Mouse (Mus musculus) layer of hippocampus, postnatal 14 days (tissue): Measurements from ENCODE around the gene Krt39. TPM values are rescaled to one million over a fixed set of nuclear protein-coding genes. Genes with fewer than 3 reads are reported as not detected.
A peak's percentile ranks its signal among the peaks of the same experiment; 100 is the strongest.

ENCODE experiments used
- DNase-seq, 2 experiments: peaks; one replicate each; pipeline ENCODE4 v3.0.0; 2021 to 2022; ENCODE audit warnings: low spot score in 2 of 2, mixed read lengths in 1 of 2
- total RNA-seq, 2 experiments: library from RNA; stranded (reverse); gene quantifications; 2 replicates each; pipeline ENCODE4 v1.2.3; 2021

Gene Krt39
- total RNA-seq, 2 experiments from 2014 or later = not detected

DNA sequence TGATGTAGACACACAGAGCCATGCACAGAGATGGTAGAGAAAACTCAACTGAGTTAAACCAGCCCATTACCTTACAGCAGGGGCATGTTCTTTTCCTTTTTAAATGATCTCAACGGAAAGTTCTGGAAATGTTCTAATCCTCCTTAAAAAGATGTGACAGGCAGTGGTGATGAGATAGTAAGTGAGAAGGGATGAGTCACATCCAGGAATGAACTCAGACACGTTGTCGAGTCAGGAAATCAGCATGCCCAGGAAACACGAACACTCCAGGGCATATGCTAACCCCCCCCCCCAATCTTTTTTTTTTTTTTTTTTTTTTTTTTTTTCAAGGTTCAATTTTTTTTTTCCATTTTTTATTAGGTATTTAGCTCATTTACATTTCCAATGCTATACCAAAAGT is 48.7 kb downstream of the Krt39 start:
- DNase-seq = no peak

DNA sequence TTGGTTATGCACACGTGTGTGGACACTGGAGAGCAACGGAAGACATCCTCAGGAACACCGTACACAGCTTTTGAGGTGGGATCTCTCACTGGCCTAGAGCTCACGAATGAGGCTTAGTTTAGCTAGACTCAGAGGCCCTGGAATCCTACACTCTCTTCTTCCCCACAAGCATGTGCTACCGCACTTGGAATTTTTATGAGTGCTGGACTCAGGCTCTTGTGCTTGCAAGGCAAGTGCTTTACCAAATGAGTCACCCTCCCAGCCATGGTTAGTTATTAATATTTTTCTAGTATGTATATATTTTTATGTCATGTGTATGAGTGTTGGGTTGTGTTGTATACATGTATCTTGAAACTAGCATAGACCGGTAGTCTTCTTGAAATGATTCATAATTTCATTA is 49.2 kb downstream of the Krt39 start:
- no peak for DNase-seq

DNA sequence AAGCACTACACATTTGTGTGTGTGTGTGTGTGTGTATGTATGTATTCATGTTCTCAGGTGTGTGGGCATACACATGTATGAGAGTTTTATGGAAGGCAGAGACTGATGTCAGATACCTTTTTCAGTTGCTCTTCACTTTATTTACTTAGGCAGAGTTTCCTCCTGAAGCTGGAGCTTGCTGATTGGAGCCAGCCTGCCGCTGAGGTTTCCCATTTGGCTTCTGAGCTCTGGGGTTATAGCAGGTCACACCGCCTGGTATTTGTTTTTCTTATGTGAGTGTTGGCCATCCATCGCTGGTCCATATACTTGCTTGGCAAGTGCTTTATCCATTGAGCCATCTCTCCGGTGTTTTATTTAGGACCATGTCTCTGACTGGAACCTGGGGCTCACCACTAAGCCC is 51.9 kb downstream of the Krt39 start:
- DNase-seq = no peak

DNA sequence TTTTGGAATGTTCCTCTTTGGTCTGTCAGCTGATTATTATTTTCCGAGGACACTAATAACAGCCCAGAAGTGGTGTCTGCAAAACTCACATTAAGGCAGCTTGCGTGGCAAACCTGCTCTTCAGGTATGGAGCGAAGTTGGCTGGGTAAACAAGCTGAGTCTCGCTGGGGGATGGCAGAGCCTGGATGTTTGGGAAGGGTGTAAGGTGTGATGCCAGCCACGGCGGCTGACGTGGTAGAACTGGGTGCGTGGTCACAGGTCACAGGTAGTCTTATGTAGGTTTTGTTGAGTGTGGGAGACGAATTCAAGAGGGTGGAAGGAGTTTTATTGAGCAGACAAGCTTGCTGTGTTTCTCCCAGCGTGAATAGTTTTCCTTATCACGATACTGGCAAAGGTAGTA is 52.6 kb downstream of the Krt39 start:
- DNase-seq = no peak

DNA sequence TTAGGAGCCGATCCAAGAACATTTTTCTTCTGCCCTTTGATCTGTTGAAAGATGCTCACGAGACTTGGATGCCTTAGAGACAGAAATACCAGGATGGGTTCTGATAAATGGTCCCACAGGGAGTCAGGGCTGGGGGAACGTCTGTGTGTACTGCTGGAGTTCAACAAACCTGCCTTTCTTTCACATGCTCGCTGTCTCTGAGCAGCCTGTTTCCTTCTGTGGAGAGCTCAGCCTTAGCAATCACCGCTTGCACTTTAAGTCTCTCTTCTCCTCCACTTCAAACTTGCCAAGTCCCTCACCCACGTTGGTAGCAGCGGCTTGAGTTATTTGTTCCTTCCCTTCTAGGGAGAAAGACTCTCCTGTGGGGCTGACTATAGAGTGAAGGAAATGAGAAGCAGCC is 54.8 kb downstream of the Krt39 start:
- DNase-seq = no peak

DNA sequence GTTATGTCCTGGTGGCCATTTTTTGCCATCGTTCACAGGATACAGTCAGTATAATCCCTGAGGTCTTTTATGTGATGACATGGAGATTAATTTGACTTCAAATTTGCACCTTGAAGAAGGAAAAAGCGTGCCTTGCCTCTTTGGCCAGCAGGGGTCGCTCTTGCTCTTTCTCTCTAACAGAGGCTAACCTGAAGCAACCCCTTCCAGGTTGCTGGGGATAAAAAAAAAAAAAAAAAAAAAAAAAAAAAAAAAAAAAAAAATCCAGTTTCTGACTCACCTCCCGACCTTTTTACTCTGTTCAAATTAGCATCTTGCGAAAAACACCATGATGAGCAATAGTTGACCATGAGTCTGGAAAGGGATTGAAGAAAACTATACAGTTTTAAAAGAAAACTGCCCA is 56.3 kb downstream of the Krt39 start:
- peak; percentile 78 to 90 for DNase-seq

Other genes starting within 250 kb of the Krt39 start
- gene Krt24, start 236.1 kb downstream of the Krt39 start, total RNA-seq = not detected
- not detected for gene Krt25, start 198.4 kb downstream of the Krt39 start, total RNA-seq
- under 1 TPM in 1 of 2 experiments, not detected in 1; 0.14 TPM for gene Krt26, start 183.4 kb downstream of the Krt39 start, total RNA-seq
- gene Krt27, start 170.2 kb downstream of the Krt39 start, total RNA-seq = not detected
- gene Krt28, start 146.4 kb downstream of the Krt39 start, total RNA-seq = under 1 TPM; 0.32 to 0.45 TPM
- 10 to 100 TPM; 13.0 to 14.4 TPM for gene Krt10, start 132.0 kb downstream of the Krt39 start, total RNA-seq
- gene Krt12, start 99.1 kb downstream of the Krt39 start, total RNA-seq = 1 to 10 TPM; 1.1 to 1.5 TPM
- not detected for gene Krt20, start 83.2 kb downstream of the Krt39 start, total RNA-seq
- gene Krt23, start 28.2 kb downstream of the Krt39 start, total RNA-seq = not detected
- gene Krt40, start 21.8 kb upstream of the Krt39 start, total RNA-seq = not detected
- not detected for gene Krtap3-3, start 29.5 kb upstream of the Krt39 start, total RNA-seq
- gene Krtap3-2, start 35.5 kb upstream of the Krt39 start, total RNA-seq = not detected
- not detected for gene Gm11939, start 38.1 kb upstream of the Krt39 start, total RNA-seq
- gene Krtap3-1, start 45.3 kb upstream of the Krt39 start, total RNA-seq = not detected
- gene Krtap1-5, start 59.7 kb upstream of the Krt39 start, total RNA-seq = not detected
- not detected for gene Krtap1-4, start 62.3 kb upstream of the Krt39 start, total RNA-seq
- not detected for gene Krtap1-3, start 70.0 kb upstream of the Krt39 start, total RNA-seq
- not detected for gene Krtap9-3, start 76.8 kb upstream of the Krt39 start, total RNA-seq
- gene Gm11938, start 82.0 kb upstream of the Krt39 start, total RNA-seq = not detected
- not detected for gene Gm11937, start 88.9 kb upstream of the Krt39 start, total RNA-seq
- not detected for gene Krtap2-4, start 93.5 kb upstream of the Krt39 start, total RNA-seq
- gene Gm11562, start 99.1 kb upstream of the Krt39 start, total RNA-seq = not detected
- gene Krtap4-1, start 106.9 kb upstream of the Krt39 start, total RNA-seq = not detected
- gene Krtap4-2, start 113.7 kb upstream of the Krt39 start, total RNA-seq = not detected
- not detected for gene Krtap4-7, start 122.8 kb upstream of the Krt39 start, total RNA-seq
- gene Gm11555, start 128.9 kb upstream of the Krt39 start, total RNA-seq = not detected
- gene Gm11563, start 137.6 kb upstream of the Krt39 start, total RNA-seq = not detected
- not detected for gene Krtap4-6, start 144.6 kb upstream of the Krt39 start, total RNA-seq
- gene Gm14190, start 169.4 kb upstream of the Krt39 start, total RNA-seq = not detected
- not detected for gene Gm14180, start 213.0 kb upstream of the Krt39 start, total RNA-seq